Mouse (Mus musculus): Measurements from ENCODE around the gene Slc2a6. TPM values are rescaled to one million over a fixed set of nuclear protein-coding genes. Genes with fewer than 3 reads are reported as not detected.

Slc2a6 gene
- polyA plus RNA-seq, 1 experiment from 2014 or later: 0.26 TPM

DNA sequence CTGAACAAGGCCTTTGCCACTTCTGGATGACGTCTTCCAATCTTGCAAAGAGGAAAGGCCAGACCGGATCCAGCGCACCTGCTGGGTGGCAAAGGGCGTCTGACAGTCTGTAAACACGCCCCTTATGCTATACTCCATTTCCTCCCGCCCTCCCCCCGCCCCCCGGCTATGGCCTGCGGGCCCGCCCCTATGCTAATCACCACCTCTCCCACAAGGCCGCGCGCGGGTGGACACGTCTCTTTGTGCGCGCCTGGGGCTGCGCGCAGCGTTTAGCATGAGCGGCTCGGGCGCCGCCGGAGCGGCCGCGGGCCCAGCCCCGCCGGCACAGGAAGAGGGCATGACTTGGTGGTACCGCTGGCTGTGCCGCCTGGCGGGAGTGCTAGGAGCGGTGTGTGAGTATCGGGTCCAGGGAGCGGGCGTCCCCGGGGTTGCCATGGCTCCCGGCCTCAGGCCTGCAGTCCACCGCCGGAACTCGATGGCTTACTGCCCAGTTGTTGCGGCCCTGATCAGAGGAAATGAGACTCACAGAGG lies 18.0 kb downstream of the Slc2a6 start, which contains the start of gene Cacfd1:
Cacfd1 (plus strand) TSS at position 213 of the 531 bp plus-strand sequence.
- Histone ChIP-seq H3K9ac (peak within 1 kb of the TSS; percentile 96), H3K36me3 (peaks cover 13% of the 10 kb centered on the region), H3K4me3 (peak within 1 kb of the TSS; percentile 89), H3K4me1 (replicated peaks) (peaks cover 17% of the 10 kb centered on the region), H3K4me2 (peak within 1 kb of the TSS; percentile 77), H3K9me3 (replicated peaks) (no peaks in the 10 kb centered on the region), H3K27me3 (no peaks in the 10 kb centered on the region), H3K27ac (peak within 1 kb of the TSS; percentile 86)
- ATAC-seq (replicated peaks; ENCODE audit: insufficient number of reproducible peaks, insufficient read depth, low FRiP score, low read depth): peak; percentile 97
- WGBS: under 1% methylated on average over 43 of the region's 43 CpGs

DNA sequence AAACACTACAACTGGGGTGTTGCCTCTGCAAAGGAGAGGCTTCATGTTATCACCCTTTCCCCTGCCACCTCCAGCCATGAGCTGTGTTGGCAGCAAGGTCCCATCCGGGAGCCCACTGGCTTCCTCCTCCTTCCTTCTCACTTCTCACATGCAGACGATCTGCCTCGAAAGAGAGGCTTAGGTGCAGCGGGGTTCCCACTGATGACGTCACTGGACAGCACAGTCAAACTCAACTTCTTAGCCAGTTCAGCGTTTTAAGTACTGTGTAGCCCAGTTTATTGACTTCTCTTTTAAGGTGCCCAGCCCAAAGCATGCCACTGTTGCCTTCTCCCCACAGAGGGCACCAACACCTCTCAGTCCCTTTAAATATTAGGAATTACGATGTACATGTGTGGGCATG lies 20.1 kb downstream of the Slc2a6 start:
- no peak overlapping the region for H3K9ac ChIP-seq
- 61% methylated on average over 7 of the region's 7 CpGs for WGBS
- no peak overlapping the region for H3K4me2 ChIP-seq
- no peak overlapping the region for H3K27ac ChIP-seq
- no peaks in the 10 kb centered on the region for H3K9me3 ChIP-seq (replicated peaks)
- no peaks in the 10 kb centered on the region for H3K27me3 ChIP-seq
- H3K36me3 ChIP-seq: no peaks in the 10 kb centered on the region
- no peak for ATAC-seq (replicated peaks; ENCODE audit: insufficient number of reproducible peaks, insufficient read depth, low FRiP score, low read depth)
- peaks cover 17% of the 10 kb centered on the region for H3K4me1 ChIP-seq (replicated peaks)
- H3K4me3 ChIP-seq: no peak overlapping the region

DNA sequence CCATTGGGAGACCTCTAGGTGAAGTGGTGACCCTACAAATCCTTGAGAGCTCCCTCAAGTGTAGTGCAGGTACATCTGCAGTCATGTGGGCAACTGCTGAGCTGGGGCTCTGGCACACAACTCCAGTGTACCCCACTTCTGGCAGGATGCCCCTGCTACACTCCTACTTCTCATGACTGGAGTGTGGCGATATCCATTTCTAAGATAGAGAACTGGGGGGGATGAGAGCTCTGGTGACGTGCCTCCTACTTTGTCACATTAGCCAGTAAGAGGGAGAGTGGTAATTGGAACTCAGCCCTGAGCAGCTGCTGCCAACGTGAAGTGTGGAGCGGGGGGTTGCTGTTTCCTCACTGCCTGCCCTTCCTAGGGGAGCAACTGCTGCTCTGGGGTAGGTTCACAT lies 21.5 kb downstream of the Slc2a6 start:
- no peaks in the 10 kb centered on the region for H3K27me3 ChIP-seq
- no peaks in the 10 kb centered on the region for H3K9me3 ChIP-seq (replicated peaks)
- no peak overlapping the region for H3K4me2 ChIP-seq
- H3K27ac ChIP-seq: no peak overlapping the region
- H3K4me1 ChIP-seq (replicated peaks): peaks cover 15% of the 10 kb centered on the region
- no peak overlapping the region for H3K9ac ChIP-seq
- no peaks in the 10 kb centered on the region for H3K36me3 ChIP-seq
- WGBS: 58% methylated on average over 4 of the region's 4 CpGs
- ATAC-seq (replicated peaks; ENCODE audit: insufficient number of reproducible peaks, insufficient read depth, low FRiP score, low read depth): no peak
- no peak overlapping the region for H3K4me3 ChIP-seq

GRCm38 (mm10) chr2:26997993-26998392 lies 29.8 kb downstream of the Slc2a6 start:
- H3K9me3 ChIP-seq (replicated peaks): no peaks in the 10 kb centered on the region
- 86% methylated on average over 7 of the region's 7 CpGs for WGBS
- no peak overlapping the region for H3K4me2 ChIP-seq
- ATAC-seq (replicated peaks; ENCODE audit: insufficient number of reproducible peaks, insufficient read depth, low FRiP score, low read depth): no peak
- H3K27me3 ChIP-seq: no peaks in the 10 kb centered on the region
- H3K4me3 ChIP-seq: no peak overlapping the region
- H3K4me1 ChIP-seq (replicated peaks): no peaks in the 10 kb centered on the region
- no peak overlapping the region for H3K27ac ChIP-seq
- no peak overlapping the region for H3K9ac ChIP-seq
- no peaks in the 10 kb centered on the region for H3K36me3 ChIP-seq

GRCm38 (mm10) chr2:26997498-26997897 lies 30.3 kb downstream of the Slc2a6 start:
- Histone ChIP-seq H3K27me3 (no peaks in the 10 kb centered on the region), H3K27ac (no peak overlapping the region), H3K4me3 (no peak overlapping the region), H3K36me3 (no peaks in the 10 kb centered on the region), H3K4me1 (replicated peaks) (no peaks in the 10 kb centered on the region), H3K9me3 (replicated peaks) (no peaks in the 10 kb centered on the region), H3K9ac (no peak overlapping the region), H3K4me2 (no peak overlapping the region)
- 83% methylated on average over 1 of the region's 1 CpGs for WGBS
- ATAC-seq (replicated peaks; ENCODE audit: insufficient number of reproducible peaks, insufficient read depth, low FRiP score, low read depth): no peak

GRCm38 (mm10) chr2:26993936-26994335 lies 33.9 kb downstream of the Slc2a6 start:
- Histone ChIP-seq H3K9me3 (replicated peaks) (no peaks in the 10 kb centered on the region), H3K36me3 (no peaks in the 10 kb centered on the region), H3K4me1 (replicated peaks) (no peaks in the 10 kb centered on the region), H3K27ac (no peak overlapping the region), H3K27me3 (no peaks in the 10 kb centered on the region), H3K4me3 (no peak overlapping the region), H3K4me2 (no peak overlapping the region), H3K9ac (no peak overlapping the region)
- WGBS: 65% methylated on average over 3 of the region's 3 CpGs
- ATAC-seq (replicated peaks; ENCODE audit: insufficient number of reproducible peaks, insufficient read depth, low FRiP score, low read depth): no peak

DNA sequence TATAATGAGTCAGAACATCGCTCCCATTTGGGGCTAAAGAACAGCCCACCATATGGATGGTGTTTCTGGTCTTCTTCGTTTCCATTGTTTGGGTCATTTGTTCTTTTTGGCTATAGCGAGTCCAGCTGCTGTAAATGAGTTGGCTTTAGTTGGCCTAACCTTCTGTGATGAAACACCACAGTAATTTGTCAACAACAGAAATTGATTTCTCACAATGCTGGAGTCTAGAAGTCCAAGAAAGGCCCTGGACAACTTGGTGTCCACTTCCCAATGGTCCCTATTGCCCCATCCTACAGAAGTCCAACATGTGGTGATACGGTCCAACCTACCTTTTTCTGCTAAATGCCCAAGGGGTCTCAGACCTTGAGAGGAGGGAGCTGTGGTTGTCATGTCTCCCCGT lies 43.2 kb downstream of the Slc2a6 start:
- Histone ChIP-seq H3K27me3 (peaks cover 4% of the 10 kb centered on the region; the same call in 1 of the 2 replicates), H3K4me3 (no peak overlapping the region), H3K36me3 (no peaks in the 10 kb centered on the region), H3K27ac (no peak overlapping the region), H3K9ac (no peak overlapping the region), H3K4me1 (replicated peaks) (no peaks in the 10 kb centered on the region), H3K4me2 (no peak overlapping the region), H3K9me3 (replicated peaks) (no peaks in the 10 kb centered on the region)
- ATAC-seq (replicated peaks; ENCODE audit: insufficient number of reproducible peaks, insufficient read depth, low FRiP score, low read depth): no peak
- WGBS: 78% methylated on average over 5 of the region's 5 CpGs

DNA sequence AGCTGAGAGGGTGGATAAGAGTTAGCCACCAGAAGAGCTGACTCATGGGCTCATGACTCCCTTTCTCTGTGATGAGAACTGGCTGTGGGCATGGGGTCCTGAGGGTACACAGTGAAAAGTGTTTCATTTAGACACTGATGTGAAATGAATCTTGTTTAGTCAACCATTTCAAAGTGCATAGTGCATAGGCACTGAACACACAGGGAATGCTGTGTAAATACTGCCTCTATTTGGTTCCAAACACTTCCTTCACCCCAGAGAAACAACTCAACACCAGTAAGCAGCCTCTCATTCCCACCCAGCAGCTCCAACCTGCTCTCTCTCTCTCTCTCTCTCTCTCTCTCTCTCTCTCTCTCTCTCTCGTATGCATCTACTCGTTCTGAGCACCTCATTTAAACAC lies 43.6 kb downstream of the Slc2a6 start:
- H3K4me3 ChIP-seq: no peak overlapping the region
- H3K9me3 ChIP-seq (replicated peaks): no peaks in the 10 kb centered on the region
- WGBS: 68% methylated on average over 2 of the region's 2 CpGs
- no peak overlapping the region for H3K9ac ChIP-seq
- H3K4me2 ChIP-seq: no peak overlapping the region
- H3K36me3 ChIP-seq: no peaks in the 10 kb centered on the region
- H3K27me3 ChIP-seq: peaks cover 4% of the 10 kb centered on the region; the same call in 1 of the 2 replicates
- H3K27ac ChIP-seq: no peak overlapping the region
- no peak for ATAC-seq (replicated peaks; ENCODE audit: insufficient number of reproducible peaks, insufficient read depth, low FRiP score, low read depth)
- no peaks in the 10 kb centered on the region for H3K4me1 ChIP-seq (replicated peaks)

GRCm38 (mm10) chr2:26980361-26980760 lies 47.4 kb downstream of the Slc2a6 start:
- no peak overlapping the region for H3K4me3 ChIP-seq
- 69% methylated on average over 1 of the region's 1 CpGs for WGBS
- no peaks in the 10 kb centered on the region for H3K4me1 ChIP-seq (replicated peaks)
- H3K36me3 ChIP-seq: no peaks in the 10 kb centered on the region
- ATAC-seq (replicated peaks; ENCODE audit: insufficient number of reproducible peaks, insufficient read depth, low FRiP score, low read depth): no peak
- no peak overlapping the region for H3K27ac ChIP-seq
- H3K9ac ChIP-seq: no peak overlapping the region
- peaks cover 4% of the 10 kb centered on the region; the same call in 1 of the 2 replicates for H3K27me3 ChIP-seq
- H3K4me2 ChIP-seq: no peak overlapping the region
- H3K9me3 ChIP-seq (replicated peaks): no peaks in the 10 kb centered on the region

GRCm38 (mm10) chr2:26973960-26974359 lies 53.8 kb downstream of the Slc2a6 start:
- WGBS: 26% methylated on average over 4 of the region's 4 CpGs
- H3K27me3 ChIP-seq: peaks cover 9% of the 10 kb centered on the region; the same call in 1 of the 2 replicates
- no peak for ATAC-seq (replicated peaks; ENCODE audit: insufficient number of reproducible peaks, insufficient read depth, low FRiP score, low read depth)

DNA sequence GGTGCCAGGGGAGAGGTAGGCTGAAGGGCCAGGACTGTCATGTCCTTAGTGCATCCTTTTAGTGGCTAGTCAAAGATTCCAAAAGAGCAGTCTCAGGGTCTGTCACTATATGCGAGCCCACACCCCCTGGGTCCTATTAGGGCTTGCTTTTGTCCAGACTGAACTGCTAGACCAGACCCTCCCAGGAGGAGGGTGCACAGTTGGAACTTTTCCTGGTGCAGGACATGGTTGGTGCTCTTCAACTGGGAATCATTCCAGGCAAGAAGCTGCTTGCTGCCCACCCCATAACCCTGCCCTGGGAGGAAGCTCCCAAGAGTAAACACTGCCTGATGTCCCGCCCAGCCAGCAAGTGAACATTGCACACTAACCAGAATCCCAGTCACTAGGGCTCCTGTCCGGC lies 54.7 kb downstream of the Slc2a6 start, which contains the start of gene Adamts13:
Adamts13 (plus strand) TSS at position 301 of the 400 bp plus-strand sequence.
- ATAC-seq (replicated peaks; ENCODE audit: insufficient number of reproducible peaks, insufficient read depth, low FRiP score, low read depth): no peak
- Histone ChIP-seq H3K36me3 (no peaks in the 10 kb centered on the region), H3K4me2 (no peak within 1 kb of the TSS), H3K27ac (no peak within 1 kb of the TSS), H3K27me3 (peaks cover 9% of the 10 kb centered on the region; the same call in 1 of the 2 replicates), H3K9me3 (replicated peaks) (no peaks in the 10 kb centered on the region), H3K9ac (no peak within 1 kb of the TSS), H3K4me3 (no peak within 1 kb of the TSS), H3K4me1 (replicated peaks) (no peaks in the 10 kb centered on the region)
- WGBS: 70% methylated on average over 3 of the region's 3 CpGs

More at GRCm38 (mm10) chr2:26973960-26974359, 53.8 kb downstream of the Slc2a6 start:
- H3K4me2 ChIP-seq: no peak overlapping the region
- no peaks in the 10 kb centered on the region for H3K36me3 ChIP-seq
- no peaks in the 10 kb centered on the region for H3K4me1 ChIP-seq (replicated peaks)
- H3K9ac ChIP-seq: no peak overlapping the region
- no peak overlapping the region for H3K4me3 ChIP-seq
- no peak overlapping the region for H3K27ac ChIP-seq
- no peaks in the 10 kb centered on the region for H3K9me3 ChIP-seq (replicated peaks)
